Mouse (Mus musculus) splenic B cell, adult 2 months (primary cell): ENCODE data around the gene Eif5b.
"Not testable (repeated sequence)": the region's sequence is repeated elsewhere in the genome, so short reads cannot be mapped to it uniquely, and the experiment has no call there.

Experiments used
- DNase-seq: peaks from one replicate; pipeline ENCODE4 v3.0.0-alpha.2; 2011; ENCODE audit warnings: low read depth, low spot score
- H3K27me3 ChIP-seq: 2 replicates; pipeline ENCODE4 v1.6.1; 2012; ENCODE audit warnings: mild to moderate bottlenecking, low read length, moderate library complexity, mixed read lengths; ENCODE audit not compliant: control insufficient read depth, poor library complexity, insufficient read depth, severe bottlenecking
- H3K36me3 ChIP-seq: 2 replicates; pipeline ENCODE4 v1.6.1; 2012; ENCODE audit warnings: mild to moderate bottlenecking, low read length, moderate library complexity, mixed read lengths; ENCODE audit not compliant: control insufficient read depth, poor library complexity, insufficient read depth, severe bottlenecking

The Eif5b gene

GRCm38 (mm10) chr1:38035521-38035920 is 37.7 kb downstream of the Eif5b start:
- peaks cover 8% of the 10 kb centered on the region for H3K36me3 ChIP-seq
- no peak for DNase-seq

GRCm38 (mm10) chr1:38037375-38037774 is 39.6 kb downstream of the Eif5b start:
- H3K36me3 ChIP-seq = peaks cover 8% of the 10 kb centered on the region
- no peaks in the 10 kb centered on the region for H3K27me3 ChIP-seq
- no peak for DNase-seq

More at GRCm38 (mm10) chr1:38035521-38035920, 37.7 kb downstream of the Eif5b start:
- no peaks in the 10 kb centered on the region for H3K27me3 ChIP-seq

- no peak for DNase-seq
- H3K36me3 ChIP-seq = peaks cover 9% of the 10 kb centered on the region
Measured at GRCm38 (mm10) chr1:38038898-38039297, 41.1 kb downstream of the Eif5b start.

GRCm38 (mm10) chr1:38048121-38048520 is 50.3 kb downstream of the Eif5b start:
- Histone ChIP-seq H3K27me3 (no peaks in the 10 kb centered on the region), H3K36me3 (peaks cover 16% of the 10 kb centered on the region)
- no peak for DNase-seq

More at GRCm38 (mm10) chr1:38038898-38039297, 41.1 kb downstream of the Eif5b start:
- no peaks in the 10 kb centered on the region for H3K27me3 ChIP-seq

GRCm38 (mm10) chr1:38049562-38049961 is 51.8 kb downstream of the Eif5b start:
- DNase-seq = no peak
- H3K27me3 ChIP-seq = no peaks in the 10 kb centered on the region
- H3K36me3 ChIP-seq = peaks cover 16% of the 10 kb centered on the region

- Histone ChIP-seq H3K27me3 (no peaks in the 10 kb centered on the region), H3K36me3 (peaks cover 11% of the 10 kb centered on the region; the same call in 1 of the 2 replicates)
- DNase-seq = no peak
Measured at GRCm38 (mm10) chr1:38055176-38055575, 57.4 kb downstream of the Eif5b start.

- H3K36me3 ChIP-seq = peaks cover 11% of the 10 kb centered on the region
- H3K27me3 ChIP-seq = no peaks in the 10 kb centered on the region
- DNase-seq = no peak
Measured at GRCm38 (mm10) chr1:38058417-38058816, 60.6 kb downstream of the Eif5b start.

- not testable (repeated sequence) for H3K27me3 ChIP-seq
- peaks cover 16% of the 10 kb centered on the region for H3K36me3 ChIP-seq
Measured at GRCm38 (mm10) chr1:38062156-38062555, 64.3 kb downstream of the Eif5b start.

GRCm38 (mm10) chr1:38067276-38067675 is 69.5 kb downstream of the Eif5b start:
- no peaks in the 10 kb centered on the region for H3K27me3 ChIP-seq
- no peak for DNase-seq
- H3K36me3 ChIP-seq = peaks cover 23% of the 10 kb centered on the region

More at GRCm38 (mm10) chr1:38062156-38062555, 64.3 kb downstream of the Eif5b start:
- not testable (repeated sequence) for DNase-seq

- Histone ChIP-seq H3K36me3 (peaks cover 18% of the 10 kb centered on the region), H3K27me3 (no peaks in the 10 kb centered on the region)
- no peak for DNase-seq
Measured at GRCm38 (mm10) chr1:38071326-38071725, 73.5 kb downstream of the Eif5b start.

GRCm38 (mm10) chr1:38081316-38081715 is 83.5 kb downstream of the Eif5b start:
- Histone ChIP-seq H3K27me3 (no peaks in the 10 kb centered on the region), H3K36me3 (peaks cover 4% of the 10 kb centered on the region; the same call in 1 of the 2 replicates)
- DNase-seq = no peak

GRCm38 (mm10) chr1:38103214-38103613 is 105.4 kb downstream of the Eif5b start:
- no peak for DNase-seq
- Histone ChIP-seq H3K36me3 (no peaks in the 10 kb centered on the region), H3K27me3 (no peaks in the 10 kb centered on the region)

- DNase-seq = no peak
- Histone ChIP-seq H3K36me3 (no peaks in the 10 kb centered on the region), H3K27me3 (no peaks in the 10 kb centered on the region)
Measured at GRCm38 (mm10) chr1:38103813-38104212, 106.0 kb downstream of the Eif5b start.
